Mouse (Mus musculus): ENCODE results near the gene Cmtm4.
A peak's percentile ranks its signal among the peaks of the same experiment; 100 is the strongest.
"Not testable (repeated sequence)": the region's sequence is repeated elsewhere in the genome, so short reads cannot be mapped to it uniquely, and the experiment has no call there.

Cmtm4 gene

DNA sequence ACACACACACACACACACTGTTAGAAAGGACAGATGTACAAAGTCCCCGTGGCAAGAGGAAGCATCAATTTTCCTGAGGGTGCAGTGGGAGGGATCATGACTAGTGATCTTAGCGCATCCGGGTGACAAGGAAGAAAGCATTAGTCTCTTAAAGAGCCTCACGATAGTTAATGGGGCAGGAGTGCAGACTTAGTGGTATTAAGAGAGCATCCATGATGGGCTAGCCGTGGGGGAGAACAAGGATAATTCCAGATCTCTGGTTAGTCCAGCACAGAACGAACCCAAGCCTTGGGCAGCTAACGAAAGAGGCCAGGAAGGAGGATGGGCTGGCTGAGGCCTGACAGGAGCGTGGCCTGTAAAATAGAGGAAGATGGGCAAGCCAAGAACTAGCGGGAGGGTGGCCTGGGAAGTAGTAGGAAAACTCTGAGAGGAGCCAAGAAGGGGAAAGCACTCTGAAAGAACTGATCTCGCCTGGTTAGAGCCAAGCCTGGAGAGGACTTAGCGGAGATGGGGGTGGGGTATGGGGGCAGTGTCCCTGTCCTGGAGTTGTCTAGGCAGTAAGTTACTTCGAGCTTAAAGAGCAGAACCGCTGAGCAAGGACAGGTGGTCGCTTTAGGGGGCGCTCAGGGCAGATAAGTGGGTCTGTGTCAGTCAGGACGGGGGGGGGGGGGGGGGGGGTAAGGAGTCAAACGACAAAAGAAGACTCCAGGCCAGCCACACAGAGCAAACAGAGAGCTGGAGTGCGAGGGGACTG is 56.2 kb downstream of the Cmtm4 start, which contains the start of gene Cmtm3:
Cmtm3 (plus strand) TSS at position 182 of the 754 bp plus-strand sequence.
- peak; percentile 34 for DNase-seq (ENCODE audit: low spot score)

DNA sequence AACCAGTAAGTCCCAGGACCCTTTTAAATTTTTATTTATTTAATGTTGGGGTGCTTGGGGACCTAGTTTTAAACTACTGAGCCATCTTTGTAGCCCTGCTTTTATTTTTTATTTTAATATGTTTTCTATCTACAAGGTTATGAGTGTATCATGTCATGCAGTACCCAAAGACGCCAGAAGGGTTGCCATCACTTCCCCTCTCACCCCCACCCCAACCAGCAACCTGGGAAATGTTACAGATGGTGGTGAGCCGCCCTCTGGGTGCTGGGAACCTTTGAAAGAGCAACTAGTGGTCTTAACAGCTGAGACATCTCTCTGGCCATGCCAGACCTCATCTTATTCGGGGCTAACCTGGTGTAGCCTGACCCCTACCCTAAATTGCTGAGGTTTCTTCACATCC is 57.7 kb downstream of the Cmtm4 start:
- DNase-seq (ENCODE audit: low spot score), result no peak

DNA sequence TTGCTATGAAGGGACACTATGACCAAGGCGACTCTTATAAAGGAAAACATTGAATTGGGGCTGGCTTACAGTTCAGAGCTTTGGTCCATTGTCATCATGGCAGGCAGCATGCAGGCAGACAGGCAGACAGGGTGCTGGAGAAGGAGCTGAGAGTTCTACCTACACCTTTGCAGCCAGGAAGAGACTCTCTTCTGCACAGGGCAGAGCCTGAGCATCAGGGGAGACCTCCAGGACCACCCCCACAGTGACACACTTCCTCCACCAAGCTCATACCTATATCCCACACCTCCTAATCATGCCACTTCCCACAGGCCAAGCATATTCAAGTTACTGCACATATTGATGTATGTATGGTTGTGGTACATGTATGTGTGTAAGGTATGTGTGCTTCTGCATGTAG is 58.8 kb downstream of the Cmtm4 start:
- DNase-seq (ENCODE audit: low spot score), result no peak

DNA sequence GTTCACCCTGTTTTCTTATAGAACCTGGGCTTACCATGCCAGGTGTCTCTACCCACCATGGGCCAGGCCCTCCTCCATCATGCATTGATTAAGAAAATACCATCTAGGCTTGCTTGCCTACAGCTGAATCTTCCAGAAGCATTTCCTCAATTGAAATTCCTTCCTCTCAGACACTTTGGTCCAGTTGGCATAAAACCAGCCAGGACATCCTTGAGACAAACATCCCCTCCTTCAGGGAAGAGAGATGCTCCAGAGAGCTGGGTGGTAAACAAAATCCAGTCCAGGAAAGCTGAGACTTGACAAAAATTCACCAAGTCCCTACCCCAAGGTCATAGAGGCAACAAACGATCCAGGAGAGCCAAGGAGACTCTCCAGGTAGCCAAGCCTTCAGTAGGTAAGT is 61.4 kb downstream of the Cmtm4 start:
- DNase-seq (ENCODE audit: low spot score), result no peak

DNA sequence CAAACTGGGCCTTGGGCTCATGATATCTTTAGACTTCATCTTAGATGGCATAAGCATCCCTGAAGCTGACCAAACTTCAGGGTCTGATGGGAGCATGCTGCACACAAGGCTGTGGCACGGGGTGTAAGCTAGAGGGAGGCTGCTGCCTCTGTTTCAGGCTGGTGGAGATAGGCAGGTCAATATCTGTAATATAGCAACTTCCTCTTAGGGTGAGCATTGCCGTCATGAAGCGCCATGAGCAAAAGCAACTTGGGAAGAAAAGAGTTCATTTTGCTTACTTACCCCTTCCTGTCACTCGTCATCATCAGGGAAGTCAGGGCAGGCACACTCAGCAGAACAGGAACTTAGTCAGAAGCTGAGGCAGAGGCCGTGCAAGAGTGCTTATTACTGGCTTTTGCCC is 61.8 kb downstream of the Cmtm4 start:
- no peak for DNase-seq (ENCODE audit: low spot score)

DNA sequence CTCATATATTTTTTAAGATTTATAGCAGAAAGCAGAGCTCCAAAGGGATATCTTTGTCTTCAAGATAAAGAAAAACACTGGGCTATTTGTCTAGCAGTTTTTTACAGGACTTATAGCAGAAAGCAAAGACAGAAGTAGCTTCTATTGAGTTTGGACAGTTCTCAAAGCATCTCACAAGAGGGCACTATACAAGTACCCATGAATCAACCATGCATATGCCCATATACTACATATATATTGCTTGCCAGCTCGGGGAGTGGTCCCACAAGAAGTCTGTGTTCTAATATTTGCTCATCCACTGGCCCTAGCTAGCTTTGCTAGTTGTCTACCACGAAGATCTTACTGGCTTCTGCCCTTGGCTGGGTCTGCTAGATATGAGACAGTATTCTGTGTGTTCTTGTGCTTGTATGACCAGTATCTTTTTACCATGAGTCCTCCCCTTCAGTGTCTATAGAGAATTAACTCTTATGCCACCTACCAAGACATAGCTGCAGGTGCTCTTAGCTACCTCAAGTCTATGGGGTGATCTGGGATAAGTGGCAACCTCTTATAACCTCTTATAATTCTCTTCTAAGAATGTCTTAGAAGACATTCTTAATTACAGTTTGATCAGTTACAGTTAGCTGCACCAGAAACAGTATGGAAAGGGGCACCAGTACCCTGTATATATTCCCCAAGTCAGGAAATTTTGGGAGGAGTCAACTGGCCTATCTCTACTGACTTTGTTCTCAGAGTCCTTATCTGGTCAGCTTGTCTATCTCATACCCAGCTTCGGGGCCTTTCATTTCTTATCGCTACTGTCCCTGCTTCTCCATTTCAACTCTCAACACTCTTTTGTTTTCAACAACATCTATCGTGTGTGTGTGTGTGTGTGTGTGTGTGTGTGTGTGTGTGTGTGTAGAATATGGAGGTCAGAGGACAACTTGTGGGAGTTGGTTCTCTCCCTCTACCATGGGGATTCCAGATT is 62.7 kb downstream of the Cmtm4 start:
- DNase-seq (ENCODE audit: low spot score), result no peak

DNA sequence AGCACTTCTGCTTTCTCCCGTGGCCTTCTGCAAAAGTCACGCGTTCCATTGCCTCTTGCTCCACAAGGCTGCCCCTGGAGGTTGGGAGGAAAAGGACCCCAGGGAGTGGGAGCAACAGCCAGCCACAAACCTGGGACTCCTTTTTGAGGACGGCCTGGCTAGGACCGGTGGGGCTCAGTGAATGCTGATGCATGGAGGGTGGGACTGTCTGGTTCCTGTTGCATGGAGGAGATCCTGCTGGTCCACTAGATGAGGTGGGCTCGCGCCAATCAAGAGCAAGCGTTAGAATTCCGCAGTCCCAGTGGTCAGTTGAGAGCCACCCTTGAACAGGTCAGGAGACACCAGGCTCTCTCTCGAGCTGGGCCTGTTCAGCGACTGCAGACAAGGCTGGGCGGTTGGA is 73.7 kb downstream of the Cmtm4 start, which contains the start of gene Cmtm2b:
Cmtm2b (plus strand) TSS at position 301 of the 400 bp plus-strand sequence.
- not testable (repeated sequence) for DNase-seq (ENCODE audit: low spot score)

DNA sequence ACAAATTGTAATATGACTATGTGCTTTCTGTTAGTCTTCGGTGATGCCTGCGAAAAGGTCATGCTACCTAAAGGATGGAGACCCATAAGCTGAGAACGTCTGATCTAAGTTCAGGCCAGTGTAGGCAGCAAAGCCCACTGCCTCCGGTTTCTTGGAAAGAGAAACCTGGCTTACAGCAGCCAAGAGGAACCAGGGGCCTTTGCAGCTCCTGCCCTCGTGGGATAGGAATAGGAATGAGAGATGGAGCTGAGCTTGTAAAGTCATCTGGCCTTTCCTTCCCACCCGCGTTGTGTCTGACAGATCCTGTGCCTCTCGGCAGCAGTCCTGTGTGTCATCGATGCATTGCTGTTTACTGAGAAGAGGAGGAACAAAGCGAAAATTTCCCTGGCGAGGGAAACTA is 74.3 kb downstream of the Cmtm4 start, which contains the start of gene Gm11020:
Gm11020 (plus strand) TSS at position 301 of the 400 bp plus-strand sequence.
- not testable (repeated sequence) for DNase-seq (ENCODE audit: low spot score)

DNA sequence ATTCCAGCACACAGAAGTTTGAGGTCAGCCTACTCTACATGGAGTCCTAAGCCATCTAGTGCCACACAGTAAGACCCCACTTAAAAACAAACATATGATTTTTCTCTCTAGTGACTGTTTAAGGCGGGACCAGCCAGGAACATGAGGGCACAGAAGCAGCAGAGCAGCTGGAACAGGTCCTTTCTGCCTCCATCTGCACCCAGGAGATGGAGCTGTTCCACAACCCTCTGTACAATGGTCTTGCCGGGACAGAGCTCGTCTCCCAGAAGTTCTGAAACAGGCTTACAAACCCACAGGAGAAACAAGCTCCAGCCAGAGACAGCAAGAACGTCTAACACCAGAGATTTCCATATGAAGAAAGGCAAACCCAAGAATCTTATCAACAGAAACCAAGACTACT is 82.3 kb downstream of the Cmtm4 start:
- DNase-seq (ENCODE audit: low spot score), result no peak

DNA sequence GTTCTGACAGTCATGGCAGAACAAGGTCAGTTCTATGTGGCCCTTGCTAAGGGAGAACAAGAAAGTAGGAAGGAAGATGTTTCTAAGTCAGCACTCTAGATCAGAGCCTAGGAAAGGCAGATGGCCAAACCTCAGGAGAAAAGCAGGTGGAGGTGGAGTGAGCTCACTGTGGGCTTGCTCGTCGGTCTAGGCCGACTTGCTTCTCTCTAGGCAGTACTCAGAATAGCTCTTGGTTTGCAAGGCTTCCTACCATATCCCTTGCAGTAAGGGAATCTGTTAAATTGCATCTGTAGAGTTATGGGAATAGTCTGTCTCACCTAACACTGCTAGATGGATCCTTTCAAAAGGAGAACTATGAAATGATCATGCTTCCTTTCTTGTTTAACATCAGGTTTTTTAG is 83.6 kb downstream of the Cmtm4 start:
- not testable (repeated sequence) for DNase-seq (ENCODE audit: low spot score)

DNA sequence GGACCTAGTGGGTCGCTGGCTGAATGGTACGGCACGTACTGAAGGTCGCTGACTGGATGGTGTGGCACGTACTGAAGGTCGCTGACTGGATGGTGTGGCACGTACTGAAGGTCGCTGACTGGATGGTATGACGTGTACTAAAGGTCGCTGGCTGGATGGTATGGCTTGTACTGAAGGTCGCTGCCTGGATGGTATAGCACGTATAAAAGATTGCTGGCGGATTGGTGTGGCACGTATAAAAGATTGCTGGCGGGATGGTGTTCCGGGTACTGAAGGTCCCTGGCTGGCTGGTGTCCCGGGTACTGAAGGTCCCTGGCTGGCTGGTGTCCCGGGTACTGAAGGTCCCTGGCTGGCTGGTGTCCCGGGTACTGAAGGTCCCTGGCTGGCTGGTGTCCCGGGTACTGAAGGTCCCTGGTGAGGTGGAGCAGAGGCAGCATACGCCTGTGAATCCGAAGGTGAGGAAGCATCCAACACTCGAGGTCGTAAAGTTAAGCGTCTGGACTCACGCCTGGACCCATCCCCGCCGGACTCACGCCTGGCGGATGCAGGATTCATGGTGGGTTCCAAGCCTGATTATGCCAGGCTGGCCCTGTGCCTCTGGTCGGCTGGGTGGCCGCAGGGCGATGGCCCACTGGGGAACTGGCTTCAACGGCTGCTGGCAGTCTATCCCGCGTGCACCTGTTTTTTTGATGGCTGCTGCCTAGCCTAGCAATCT is 86.0 kb downstream of the Cmtm4 start, which contains the start of the genes Gm45711 and Cmtm1:
Gm45711 (minus strand) TSS at position 641 of the 715 bp plus-strand sequence.
Cmtm1 (minus strand) TSS at position 705 of the 715 bp plus-strand sequence.
- peak; percentile 19 for DNase-seq (ENCODE audit: low spot score)

DNA sequence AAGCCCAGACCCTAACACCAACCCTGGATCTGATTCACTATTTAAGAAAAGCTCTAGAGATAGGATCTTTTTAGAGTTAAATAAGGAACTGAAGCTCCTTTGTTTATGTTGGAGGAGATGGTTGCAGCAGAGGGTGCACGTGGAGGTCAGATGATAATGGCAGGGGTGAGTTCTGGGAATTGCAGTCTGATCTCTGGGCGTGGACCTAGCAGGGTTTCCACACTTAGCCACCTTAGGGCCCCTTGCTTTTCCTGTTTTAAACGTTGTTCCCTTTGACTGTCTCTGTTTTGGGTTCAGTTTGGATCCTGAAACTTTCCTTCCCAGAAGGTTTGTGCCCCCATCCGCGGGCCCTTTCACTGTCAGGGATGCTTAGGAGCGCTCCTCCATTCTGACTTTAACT is 87.3 kb downstream of the Cmtm4 start:
- not testable (repeated sequence) for DNase-seq (ENCODE audit: low spot score)

DNA sequence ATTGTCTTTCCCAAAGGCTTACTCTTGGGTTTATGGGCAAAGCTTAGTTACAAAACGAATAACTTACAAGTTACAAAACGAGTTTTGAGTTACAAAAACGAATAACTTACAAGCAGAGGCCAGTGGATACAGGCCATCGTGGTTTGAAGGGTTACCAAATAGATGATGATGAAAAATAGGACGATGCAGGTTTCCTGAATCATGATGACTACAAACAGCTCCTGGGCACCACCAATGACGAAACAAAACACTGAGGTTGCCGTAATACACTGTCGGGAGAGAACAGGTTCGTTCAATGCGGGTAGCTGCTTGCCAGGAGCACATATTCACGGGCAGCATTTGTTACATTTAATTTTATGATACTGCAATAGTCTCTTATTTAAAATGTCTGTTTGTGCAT is 90.6 kb downstream of the Cmtm4 start:
- DNase-seq (ENCODE audit: low spot score), result no peak

DNA sequence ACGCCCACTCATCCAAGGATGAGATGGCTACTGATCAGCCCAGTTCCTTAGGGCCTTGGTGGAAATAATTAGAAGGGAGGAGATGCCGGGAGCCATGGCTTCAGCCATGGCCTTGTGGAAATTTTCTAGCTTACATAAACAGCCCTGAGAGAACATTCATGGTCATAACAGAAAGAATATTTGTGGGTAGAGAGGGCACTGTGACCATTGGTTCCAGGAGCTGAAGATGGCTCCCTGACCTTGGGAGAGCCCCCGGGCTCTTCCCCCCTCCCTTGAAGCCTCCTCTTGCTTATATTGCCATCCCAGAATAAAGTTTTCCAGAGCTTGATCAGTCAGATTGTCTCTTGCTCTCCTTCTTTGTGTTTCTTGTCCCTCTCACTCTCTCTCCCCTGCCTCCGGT is 93.1 kb downstream of the Cmtm4 start:
- not testable (repeated sequence) for DNase-seq (ENCODE audit: low spot score)

DNA sequence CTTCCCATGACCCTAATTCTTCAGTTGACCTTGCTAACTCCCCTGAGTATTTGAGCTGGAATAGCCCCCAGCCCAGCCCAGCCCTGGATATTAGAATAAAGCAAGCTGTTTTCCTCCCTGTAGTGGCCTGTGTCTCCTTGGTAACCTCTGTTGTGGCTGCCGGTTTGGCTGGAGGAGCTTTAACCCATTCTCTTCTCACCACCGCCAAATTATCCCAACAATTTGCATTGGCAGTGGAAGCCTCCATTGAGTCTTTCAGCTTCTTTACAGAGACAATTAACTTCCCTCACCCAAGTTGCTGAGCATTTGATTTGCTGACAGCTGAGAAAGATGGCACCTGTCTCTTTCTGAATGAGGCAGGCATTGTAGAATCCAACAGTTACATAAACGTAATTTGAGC is 94.0 kb downstream of the Cmtm4 start:
- DNase-seq (ENCODE audit: low spot score), result not testable (repeated sequence)
